7 mouse cellular contexts compared by ENCODE assay signal in genomic region chr5:27677247-27677666, GRCm38 (mm10).
DNase-seq lines count a peak whose midpoint lies in the region; ATAC-seq and TF ChIP-seq lines count a peak whose summit lies in the region.

No protein-coding gene starts in this region.

- peak; percentile 84 for DNase-seq in NIH3T3 (ENCODE audit: low read depth)
- DNase-seq in cerebellum, postnatal 14 days = peak; percentile 54 to 69
- peak; percentile 27 for DNase-seq in hindbrain, embryonic 10.5 days (ENCODE audit: low spot score)
- DNase-seq in layer of hippocampus, postnatal 14 days (ENCODE audit: low spot score in 2 of 2) = peak; percentile 42 to 53
- no peak for DNase-seq in B cell, adult 2 months

- no peaks in the 10 kb centered on the region for H3K27me3 ChIP-seq in E14TG2a.4 (ENCODE audit: insufficient read depth, low read length)
- no peaks in the 10 kb centered on the region for H3K27me3 ChIP-seq in hindbrain, embryonic 10.5 days (ENCODE audit: insufficient read depth, poor library complexity, severe bottlenecking)

- ATAC-seq in megakaryocyte-erythroid progenitor cell, adult 5-6 weeks (replicated peaks; ENCODE audit: low FRiP score, low TSS enrichment, poor library complexity, severe bottlenecking) = peak; percentile 74

- no peak overlapping the region for H3K27ac ChIP-seq in hindbrain, embryonic 10.5 days

- no peaks in the 10 kb centered on the region for H3K4me1 ChIP-seq in E14TG2a.4 (replicated peaks; ENCODE audit: low read depth, low read length)
- H3K4me1 ChIP-seq in hindbrain, embryonic 10.5 days (replicated peaks) = no peaks in the 10 kb centered on the region

- TF ChIP-seq CTCF in E14TG2a.4 (conservative IDR thresholded peaks at IDR 0.05; ENCODE audit: low read length) = peak; percentile 47

- no peak overlapping the region for H3K4me3 ChIP-seq in E14TG2a.4 (replicated peaks; ENCODE audit: low read length)
- no peak overlapping the region for H3K4me3 ChIP-seq in hindbrain, embryonic 10.5 days

- no peaks in the 10 kb centered on the region for H3K9me3 ChIP-seq in E14TG2a.4 (ENCODE audit: low read length)
- no peaks in the 10 kb centered on the region for H3K9me3 ChIP-seq in hindbrain, embryonic 10.5 days

- WGBS in hindbrain, embryonic 10.5 days = 64% methylated on average over 5 of the region's 5 CpGs

- no peaks in the 10 kb centered on the region for H3K36me3 ChIP-seq in E14TG2a.4 (ENCODE audit: insufficient read depth, low read length)
- no peaks in the 10 kb centered on the region for H3K36me3 ChIP-seq in hindbrain, embryonic 10.5 days

Comparison
In these comparisons a context has a peak if more than half of its experiments do, and no peak if none do; other contexts are left out.
1. DNase-seq: peak in NIH3T3 (single experiment), cerebellum, postnatal 14 days (2 of 2), hindbrain, embryonic 10.5 days (single experiment) and layer of hippocampus, postnatal 14 days (2 of 2); none in B cell, adult 2 months (0 of 2).